Mouse (Mus musculus) cerebellum, adult 9-10 months (tissue): Measurements from ENCODE around the gene Begain.

Source experiments
- DNase-seq: peaks from one replicate; pipeline ENCODE4 v3.0.0; 2022

Gene Begain

GRCm38 (mm10) chr12:109068167-109068653 is at the start of gene Begain:
Gene Begain (minus strand): TSS chr12:109068217.
- DNase-seq, result no peak

DNA sequence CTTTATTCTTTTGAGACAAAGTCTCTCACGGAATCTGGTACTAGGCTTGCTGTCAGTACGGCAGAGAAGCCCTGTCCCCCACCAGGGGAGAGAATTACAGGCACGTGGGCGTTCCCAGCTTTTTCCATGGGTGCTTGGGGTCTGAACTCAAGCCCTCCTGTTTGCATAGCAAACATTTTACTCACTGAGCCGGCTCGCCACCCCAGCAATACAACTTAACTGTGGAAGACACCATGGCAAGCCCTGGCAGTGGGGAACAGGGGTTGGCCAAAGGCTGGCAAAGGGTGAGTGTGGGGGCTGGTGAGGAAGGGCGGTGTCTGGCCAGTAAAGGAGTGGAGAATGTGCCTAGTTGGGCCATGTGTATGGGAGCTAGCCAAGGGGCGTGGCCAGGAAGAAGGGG is 47.7 kb upstream of the Begain start:
- DNase-seq, result no peak

DNA sequence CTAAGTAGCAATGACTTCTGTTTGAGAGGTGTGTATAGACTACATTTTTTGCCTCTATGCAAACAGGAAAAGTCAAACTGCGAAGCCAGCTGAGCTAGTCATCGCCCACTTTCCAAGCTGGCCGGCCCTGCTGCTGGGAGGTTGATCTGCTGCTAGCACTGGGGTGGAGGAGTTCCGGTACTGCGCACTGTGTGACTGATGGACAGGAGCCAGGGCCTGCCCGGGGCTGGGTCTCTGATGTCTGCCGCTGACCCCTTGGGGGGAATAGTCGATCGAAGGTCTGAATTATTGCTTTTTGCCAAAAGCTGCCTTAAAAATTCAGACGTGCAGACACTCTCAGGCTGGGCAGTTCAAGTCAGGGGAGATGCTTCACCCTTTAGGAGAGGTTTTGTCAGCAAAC is 47.1 kb upstream of the Begain start:
- DNase-seq, result no peak

DNA sequence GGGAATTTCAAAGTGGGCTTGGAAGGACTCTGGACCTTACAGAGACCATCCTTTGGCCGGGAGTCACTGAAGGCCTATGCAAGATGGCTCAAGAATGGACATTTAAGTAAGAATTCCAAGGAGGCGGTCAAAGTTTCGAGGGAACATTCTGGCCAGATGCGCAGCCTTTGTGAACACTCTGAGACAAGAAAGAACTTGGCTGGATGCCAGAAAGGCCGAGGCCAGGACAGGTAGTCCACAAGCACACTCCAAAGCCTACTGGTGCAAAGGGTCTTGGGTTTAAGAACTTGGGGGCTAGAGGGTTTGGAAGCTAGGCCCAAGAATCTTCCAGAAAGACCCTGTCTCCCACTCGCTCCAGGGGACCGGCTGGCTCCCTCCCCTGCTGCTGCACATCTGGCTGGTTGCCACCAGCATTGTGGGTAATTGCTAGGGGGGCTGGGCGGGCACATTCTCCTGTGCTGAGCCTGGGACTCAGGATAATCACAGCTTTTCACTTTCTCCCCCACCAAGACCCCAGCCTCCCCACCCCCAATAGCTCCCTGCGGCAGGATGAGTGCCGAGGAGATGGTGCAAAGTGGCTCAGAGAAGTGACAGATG is 45.1 kb upstream of the Begain start:
- no peak for DNase-seq

GRCm38 (mm10) chr12:109112354-109112995 is 44.5 kb upstream of the Begain start:
- DNase-seq, result no peak

- no peak for DNase-seq
Measured at GRCm38 (mm10) chr12:109108911-109109310, 40.9 kb upstream of the Begain start.

DNA sequence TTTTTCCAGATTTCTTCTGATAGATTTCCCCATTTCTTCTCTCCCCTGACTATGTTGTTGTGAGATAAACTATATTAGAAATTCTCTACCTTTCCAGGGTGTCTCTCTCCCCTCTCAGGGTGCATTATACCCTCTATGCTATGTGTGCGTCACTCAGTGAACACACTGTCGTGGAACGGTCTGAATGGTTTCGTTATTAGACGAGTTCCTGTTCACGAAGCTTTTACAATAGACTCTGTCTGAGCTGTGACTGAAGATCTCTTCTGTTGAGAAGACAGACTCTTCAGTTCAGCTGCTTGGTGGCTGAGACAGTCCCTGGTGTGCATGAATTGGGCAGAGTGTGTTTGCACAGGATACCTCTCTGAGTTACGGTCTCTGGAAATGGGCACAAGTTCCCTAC is 32.4 kb upstream of the Begain start:
- DNase-seq, result no peak

- no peak for DNase-seq
Measured at GRCm38 (mm10) chr12:109090456-109091130, 22.6 kb upstream of the Begain start.

GRCm38 (mm10) chr12:109090041-109090440 is 22.0 kb upstream of the Begain start:
- no peak for DNase-seq

- DNase-seq, result no peak
Measured at GRCm38 (mm10) chr12:109086111-109086510, 18.1 kb upstream of the Begain start.

GRCm38 (mm10) chr12:109085674-109086073 is 17.7 kb upstream of the Begain start:
- peak; percentile 91 for DNase-seq

DNA sequence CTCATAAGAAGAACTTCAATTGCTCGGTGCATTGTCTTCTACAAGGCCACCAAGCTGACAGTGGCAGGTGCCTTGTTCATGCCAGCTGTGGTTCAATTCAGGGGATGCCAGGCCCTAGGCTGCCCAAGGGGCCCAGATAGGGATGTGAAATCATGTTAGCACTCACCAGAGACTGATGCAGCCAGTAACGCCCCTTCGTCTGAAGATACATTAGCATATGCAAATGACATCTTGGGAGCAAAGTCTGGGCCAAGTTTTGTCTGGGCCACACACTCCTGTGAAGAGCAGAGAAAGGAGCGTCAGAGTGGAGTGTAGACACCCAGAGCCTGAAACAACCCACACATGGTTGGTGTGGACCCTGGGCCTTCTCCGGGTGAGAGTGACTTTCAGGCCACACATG is 17.0 kb upstream of the Begain start:
- DNase-seq, result no peak

DNA sequence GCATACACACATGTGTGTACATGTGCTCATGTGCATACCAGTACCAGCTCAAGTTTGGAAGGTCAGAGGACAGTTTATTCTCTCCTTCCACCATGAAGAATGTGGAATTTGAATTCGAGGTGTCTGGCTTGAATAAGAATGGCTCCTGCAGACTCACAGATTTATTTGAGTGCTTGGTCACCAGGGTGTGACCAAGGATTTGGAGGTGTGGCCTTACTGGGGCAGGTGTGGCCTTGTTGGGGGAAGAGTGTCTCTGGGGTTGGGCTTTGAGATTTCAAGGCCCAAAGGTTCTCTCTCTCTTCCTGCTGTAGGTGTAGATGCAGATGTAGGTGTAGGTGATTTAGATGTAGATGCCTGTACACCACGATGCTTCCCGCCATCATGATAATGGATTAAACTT is 15.5 kb upstream of the Begain start:
- DNase-seq, result no peak

- no peak for DNase-seq
Measured at GRCm38 (mm10) chr12:109077036-109077435, 9.0 kb upstream of the Begain start.

GRCm38 (mm10) chr12:109074777-109075285 is 6.8 kb upstream of the Begain start:
- no peak for DNase-seq

DNA sequence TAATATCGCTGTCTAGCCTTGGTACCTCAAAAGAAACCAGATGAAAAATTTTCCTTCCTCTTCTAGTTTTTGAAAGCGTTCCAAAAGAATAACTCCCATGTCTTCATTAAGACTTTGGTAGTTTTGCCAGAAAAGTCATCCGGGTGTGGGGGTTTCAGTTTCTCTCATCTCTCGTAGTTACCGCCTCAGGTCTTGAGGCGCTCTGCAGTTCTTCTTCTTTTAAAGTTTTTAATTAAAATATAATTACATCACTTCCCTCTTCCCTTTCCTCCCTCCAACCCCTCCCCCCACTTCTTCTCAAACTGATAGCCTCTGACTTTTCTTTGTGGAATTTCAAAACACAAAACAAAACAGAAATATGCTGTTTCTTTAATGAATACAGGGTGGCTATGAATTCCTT is 6.1 kb upstream of the Begain start:
- DNase-seq, result no peak

GRCm38 (mm10) chr12:109071248-109071647 is 3.2 kb upstream of the Begain start:
- peak; percentile 81 for DNase-seq

- peak; percentile 25 for DNase-seq
Measured at GRCm38 (mm10) chr12:109069751-109070150, 1.7 kb upstream of the Begain start.

GRCm38 (mm10) chr12:109068738-109069137 is 721 bp upstream of the Begain start:
- no peak for DNase-seq

DNA sequence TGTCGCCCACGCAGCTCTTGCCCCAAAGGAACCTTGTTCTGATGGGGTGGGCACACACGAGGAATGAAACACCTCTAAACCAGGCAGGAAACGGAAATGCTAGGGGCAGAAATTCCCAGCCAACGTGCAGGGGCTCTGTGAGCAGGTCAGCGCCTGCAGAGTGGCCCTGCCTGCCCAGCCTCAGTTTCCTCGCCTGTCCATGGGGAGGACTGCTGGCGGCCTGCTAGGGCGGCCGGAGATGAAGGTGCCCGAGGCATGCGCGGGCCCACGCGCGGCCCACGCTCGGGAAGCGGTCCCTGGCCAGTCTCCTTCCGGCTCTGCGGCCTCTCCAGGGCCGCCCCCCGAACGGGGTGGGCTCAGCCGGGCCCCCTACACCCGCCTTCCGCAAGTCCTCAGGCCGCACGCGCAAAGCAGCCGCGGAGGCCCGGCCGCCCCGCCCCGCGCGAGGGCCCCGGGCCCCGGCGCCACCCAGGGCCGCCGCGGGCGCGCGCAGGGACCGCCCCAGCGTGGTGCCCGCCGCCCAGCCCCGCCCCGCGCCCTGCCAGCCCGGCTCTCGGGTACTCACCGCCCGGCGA is 369 bp downstream of the Begain start:
- no peak for DNase-seq

DNA sequence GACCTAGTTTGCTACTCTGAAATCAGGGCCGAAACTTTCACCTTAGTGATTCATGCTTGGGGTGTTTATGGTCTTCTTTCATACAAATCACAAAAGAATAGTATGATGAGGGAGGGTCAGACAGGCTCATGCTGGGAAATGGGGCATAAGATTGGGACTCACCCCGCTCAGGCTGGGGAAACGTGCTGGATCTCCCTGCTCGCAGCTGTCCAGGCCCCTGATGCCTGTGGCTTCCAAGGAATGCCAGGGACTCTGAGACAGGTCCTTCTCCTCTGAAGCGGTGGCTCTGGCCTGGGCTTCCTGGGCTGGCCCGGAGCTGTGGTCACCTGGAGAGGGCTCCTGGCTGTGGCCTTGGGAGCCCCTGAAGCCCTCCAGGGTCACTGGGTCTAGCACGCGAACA is 9.4 kb downstream of the Begain start:
- DNase-seq, result no peak

DNA sequence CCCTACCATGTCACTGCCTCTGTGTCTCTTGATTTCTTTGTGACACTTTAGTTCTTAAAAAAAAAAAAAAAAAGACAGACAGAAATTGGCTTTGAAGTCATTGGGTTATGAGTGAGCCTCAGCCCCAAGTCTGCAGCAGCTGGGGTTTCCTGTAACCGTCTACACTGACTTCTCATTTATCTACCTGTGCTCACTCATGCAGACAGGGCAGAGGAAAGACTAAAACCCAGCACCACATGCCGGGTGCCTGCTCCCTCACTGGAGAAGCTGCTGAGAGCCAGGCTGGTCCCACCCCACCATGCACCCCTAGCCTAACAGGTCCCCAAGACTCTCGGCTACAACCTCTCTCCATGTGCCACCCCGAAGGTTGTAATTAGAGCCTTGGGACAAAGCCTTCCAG is 10.3 kb downstream of the Begain start:
- DNase-seq, result no peak

GRCm38 (mm10) chr12:109053020-109053806 is 14.8 kb downstream of the Begain start:
- no peak for DNase-seq
